Mouse (Mus musculus) liver, adult 2 months (tissue): ENCODE data around the gene Trappc2. TPM values are rescaled to one million over a fixed set of nuclear protein-coding genes. Genes with fewer than 3 reads are reported as not detected.

Source experiments
- DNase-seq: peaks from one replicate; pipeline ENCODE4 v3.0.0-alpha.2; 2011; ENCODE audit warnings: low read depth, low spot score; ENCODE audit errors: extremely low read depth
- H3K27ac ChIP-seq: fragments of 200-500 bp; replicated peaks from 2 replicates; pipeline ENCODE4 v1.5.1; 2012; ENCODE audit warnings: low read depth, mild to moderate bottlenecking, control low read depth, inconsistent platforms, low read length; ENCODE audit not compliant: insufficient read depth
- H3K27me3 ChIP-seq: fragments of 200-500 bp; 2 replicates; pipeline ENCODE4 v1.6.1; 2012; ENCODE audit warnings: mild to moderate bottlenecking, moderate library complexity, low read length, inconsistent platforms; ENCODE audit not compliant: control insufficient read depth, insufficient read depth
- H3K36me3 ChIP-seq: fragments of 200-500 bp; 2 replicates; pipeline ENCODE4 v1.6.1; 2012; ENCODE audit warnings: low read length, inconsistent platforms; ENCODE audit not compliant: control insufficient read depth, insufficient read depth
- H3K4me1 ChIP-seq: fragments of 200-500 bp; 2 replicates; pipeline ENCODE4 v1.6.1; 2011; ENCODE audit warnings: low read length; ENCODE audit not compliant: control insufficient read depth, insufficient read depth
- H3K4me3 ChIP-seq: fragments of 200-500 bp; 2 replicates; pipeline ENCODE4 v1.5.1; 2011; ENCODE audit warnings: low read depth, mild to moderate bottlenecking, control low read depth, low read length, moderate library complexity; ENCODE audit not compliant: insufficient read depth
- H3K79me2 ChIP-seq: fragments of 200-500 bp; 2 replicates; pipeline ENCODE4 v1.6.1; 2012; ENCODE audit warnings: inconsistent platforms, mild to moderate bottlenecking, low read length, moderate library complexity; ENCODE audit not compliant: control insufficient read depth, insufficient read depth
- H3K9ac ChIP-seq: fragments of 200-500 bp; 2 replicates; pipeline ENCODE4 v1.6.1; 2012; ENCODE audit warnings: low read depth, mild to moderate bottlenecking, control low read depth, inconsistent platforms, low read length
- CTCF ChIP-seq: fragments of 200-500 bp; IDR thresholded peaks from 2 replicates; pipeline ENCODE4 v1.5.1; 2011; ENCODE audit warnings: low read depth, low read length, control low read depth
- POLR2A ChIP-seq: fragments of 200-500 bp; IDR thresholded peaks from 2 replicates; pipeline ENCODE4 v1.6.1; 2011; ENCODE audit warnings: low read length, control low read depth; ENCODE audit not compliant: insufficient read depth; ENCODE audit errors: extremely low read depth
- WGBS: fragments of 180-500 bp; shearing (Covaris S2); methylation state at CpG from one replicate; pipeline ENCODE4 v1.1.7; 2018; 5-methylcytosine and 5-hydroxymethylcytosine counted together
- polyA plus RNA-seq: library from polyadenylated mRNA; depleted of rRNA; stranded (reverse); fragments of >200 nt; gene quantifications from 2 replicates; pipeline ENCODE4 v1.2.3, GENCODE M21; 2012
- total RNA-seq: library from RNA; depleted of rRNA; stranded (reverse); fragments of >200 nt; gene quantifications from 2 replicates; pipeline ENCODE4 v1.2.3, GENCODE M21; 2014

Trappc2 gene
- total and polyA plus RNA-seq, 2 experiments = 1.6 to 12.0 TPM

- peak; percentile 56 for DNase-seq
- no peaks in the 10 kb centered on the region for H3K27me3 ChIP-seq
- H3K9ac ChIP-seq = no peak overlapping the region
- peaks cover 14% of the 10 kb centered on the region; the same call in 1 of the 2 replicates for H3K36me3 ChIP-seq
- no peak for TF ChIP-seq CTCF
- H3K4me1 ChIP-seq = peaks cover 22% of the 10 kb centered on the region
- peaks cover 20% of the 10 kb centered on the region; the same call in 1 of the 2 replicates for H3K79me2 ChIP-seq
- no peak overlapping the region; the same call in 1 of the 2 replicates for H3K27ac ChIP-seq
- peak overlapping the region; percentile 35; the same call in 1 of the 2 replicates for H3K4me3 ChIP-seq
- WGBS = 10% methylated on average over 6 of the region's 6 CpGs
Measured at GRCm38 (mm10) chrX:166477393-166477792, 37.0 kb downstream of the Trappc2 start.

GRCm38 (mm10) chrX:166478631-166479364 lies 38.4 kb downstream of the Trappc2 start:
- peak overlapping the region; percentile 89 for H3K9ac ChIP-seq
- peaks cover 14% of the 10 kb centered on the region; the same call in 1 of the 2 replicates for H3K36me3 ChIP-seq
- under 1% methylated on average over 28 of the region's 28 CpGs for WGBS
- H3K79me2 ChIP-seq = peaks cover 17% of the 10 kb centered on the region; the same call in 1 of the 2 replicates
- no peaks in the 10 kb centered on the region for H3K27me3 ChIP-seq
- peaks cover 21% of the 10 kb centered on the region for H3K4me1 ChIP-seq
- TF ChIP-seq POLR2A = no peak
- no peak for TF ChIP-seq CTCF
- peak; percentile 96 for DNase-seq
- peak overlapping the region; percentile 94 for H3K27ac ChIP-seq
- peak overlapping the region; percentile 96 for H3K4me3 ChIP-seq

GRCm38 (mm10) chrX:166479365-166479983 lies 39.1 kb downstream of the Trappc2 start, which contains the start of gene Rab9:
Rab9 (minus strand) TSS chrX:166479867.
- under 1% methylated on average over 40 of the region's 41 CpGs for WGBS
- DNase-seq = peak; percentile 72
- Histone ChIP-seq H3K27me3 (no peaks in the 10 kb centered on the region), H3K79me2 (peaks cover 14% of the 10 kb centered on the region; the same call in 1 of the 2 replicates), H3K4me1 (peaks cover 17% of the 10 kb centered on the region), H3K9ac (peak within 1 kb of the TSS; percentile 89), H3K27ac (peak within 1 kb of the TSS; percentile 94), H3K36me3 (peaks cover 14% of the 10 kb centered on the region; the same call in 1 of the 2 replicates), H3K4me3 (peak within 1 kb of the TSS; percentile 96)
- no peak for TF ChIP-seq CTCF
- TF ChIP-seq POLR2A = peak; percentile 60; the same call in 1 of the 2 replicates

GRCm38 (mm10) chrX:166495052-166495451 lies 54.7 kb downstream of the Trappc2 start:
- TF ChIP-seq POLR2A (no peak), CTCF (no peak)
- H3K36me3 ChIP-seq = no peaks in the 10 kb centered on the region
- 96% methylated on average over 2 of the region's 2 CpGs for WGBS
- H3K9ac ChIP-seq = no peak overlapping the region
- H3K4me1 ChIP-seq = no peaks in the 10 kb centered on the region
- H3K27me3 ChIP-seq = no peaks in the 10 kb centered on the region
- H3K4me3 ChIP-seq = no peak overlapping the region
- H3K79me2 ChIP-seq = no peaks in the 10 kb centered on the region
- DNase-seq = no peak
- H3K27ac ChIP-seq = no peak overlapping the region

GRCm38 (mm10) chrX:166497771-166498170 lies 57.4 kb downstream of the Trappc2 start:
- H3K79me2 ChIP-seq = no peaks in the 10 kb centered on the region
- H3K4me1 ChIP-seq = no peaks in the 10 kb centered on the region
- no peak overlapping the region for H3K9ac ChIP-seq
- H3K27ac ChIP-seq = no peak overlapping the region
- H3K36me3 ChIP-seq = no peaks in the 10 kb centered on the region; the same call in 1 of the 2 replicates
- WGBS = 78% methylated on average over 4 of the region's 4 CpGs
- no peak for TF ChIP-seq CTCF
- no peak for TF ChIP-seq POLR2A
- no peaks in the 10 kb centered on the region for H3K27me3 ChIP-seq
- no peak for DNase-seq
- H3K4me3 ChIP-seq = no peak overlapping the region
